Mouse (Mus musculus) pancreas, adult 10 weeks (tissue): ENCODE data around the gene Tbxas1. TPM values are rescaled to one million over a fixed set of nuclear protein-coding genes. Genes with fewer than 3 reads are reported as not detected.

Experiments
- polyA plus RNA-seq: library from polyadenylated mRNA; stranded (reverse); fragments of 350-450 nt; fragmentation: Illumina TruSeq; extraction: RNeasy Lipid Tissue Mini Kit (QIAGEN cat#74804); gene quantifications from one replicate; pipeline ENCODE4 v1.2.3, GENCODE M21; 2015; ENCODE audit warnings: low read depth, low replicate concordance; ENCODE audit not compliant: insufficient read depth

Tbxas1 gene
- 2.6 TPM for polyA plus RNA-seq

DNA sequence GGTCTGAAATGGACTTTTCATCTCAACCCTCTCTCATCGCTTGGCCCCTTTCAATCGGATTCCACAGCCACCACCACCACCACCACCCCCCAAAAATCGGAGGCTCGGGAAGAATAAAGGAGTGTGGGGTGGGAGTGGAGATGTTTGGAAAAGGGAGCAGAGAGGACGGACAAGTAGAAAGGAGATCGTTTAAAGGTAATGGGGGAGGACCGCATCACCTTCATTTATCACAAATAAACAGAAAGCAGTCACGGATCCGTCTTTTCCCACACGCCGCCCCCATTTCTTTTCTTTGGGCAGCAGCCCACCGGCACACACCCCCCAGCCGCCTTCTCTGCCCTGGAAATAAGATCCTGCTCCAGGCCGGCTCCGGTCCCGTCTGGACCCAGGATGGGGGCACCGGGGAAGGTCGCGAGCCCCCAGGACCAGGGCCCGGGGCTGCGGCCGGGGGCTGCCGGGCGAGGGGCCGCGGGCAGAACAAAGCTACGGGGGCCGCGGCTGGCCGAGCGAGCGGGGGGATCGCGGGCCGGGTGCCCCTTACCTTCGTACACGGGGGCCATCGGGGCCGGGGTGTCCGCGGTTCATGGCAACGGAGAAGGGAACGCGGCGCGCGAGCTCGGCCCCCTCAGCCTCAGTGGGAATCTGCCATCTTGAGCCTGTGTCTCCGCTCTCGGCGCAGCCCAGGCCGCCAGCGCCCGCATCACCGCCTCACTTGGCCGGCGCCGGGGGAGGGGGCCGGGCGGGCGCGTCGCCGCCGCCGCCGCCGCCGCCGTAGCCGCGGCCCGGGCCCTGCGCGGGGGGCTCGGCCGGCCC, at the start of gene Tbxas1:
TSS of gene Tbxas1 (plus strand) at position 147 of the 813 bp plus-strand sequence.

DNA sequence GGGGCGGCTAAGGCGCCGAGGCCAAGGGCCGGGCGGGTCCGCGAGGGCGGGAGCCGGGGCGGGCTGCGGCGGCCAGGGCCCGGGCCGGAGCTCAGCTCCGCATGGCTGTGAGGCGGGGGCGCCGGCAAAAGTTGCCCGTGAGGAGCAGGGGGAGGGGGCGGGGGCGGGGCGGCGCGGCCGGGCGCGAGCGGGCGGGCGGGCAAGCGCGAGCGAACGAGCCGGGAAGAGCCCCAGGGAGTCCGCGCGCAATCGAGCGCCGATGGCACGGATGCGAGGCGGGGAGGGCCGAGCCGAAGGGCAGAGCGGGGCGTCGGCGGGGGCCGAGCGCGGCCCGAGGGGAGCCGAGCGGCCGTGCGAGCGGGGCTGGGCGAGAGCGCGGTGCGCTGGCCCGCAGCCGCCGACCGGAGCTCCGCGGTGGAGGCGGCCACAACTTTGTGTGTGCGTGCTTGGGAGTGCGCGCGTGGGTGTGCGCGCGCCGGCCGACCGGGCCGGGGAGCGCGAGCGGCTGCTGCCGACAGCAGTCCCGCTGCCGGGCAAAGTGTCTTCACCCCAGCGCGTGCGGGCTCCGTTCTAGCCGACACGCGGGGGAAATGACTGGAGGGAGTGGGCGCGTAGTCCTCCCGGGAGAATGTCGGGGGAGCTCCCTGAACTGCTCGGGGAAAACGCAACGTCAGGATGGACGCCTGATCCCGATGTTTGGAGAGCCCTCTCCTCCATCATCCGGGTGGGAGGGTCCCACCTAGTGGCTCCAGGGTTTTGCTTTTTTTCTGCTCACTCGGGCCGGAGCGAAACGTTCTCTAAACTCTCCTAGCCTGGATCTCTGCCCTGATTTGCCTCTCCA, 1.1 kb downstream of the Tbxas1 start, which contains the start of gene Hipk2:
TSS of gene Hipk2 (minus strand) at position 95 of the 841 bp plus-strand sequence.

DNA sequence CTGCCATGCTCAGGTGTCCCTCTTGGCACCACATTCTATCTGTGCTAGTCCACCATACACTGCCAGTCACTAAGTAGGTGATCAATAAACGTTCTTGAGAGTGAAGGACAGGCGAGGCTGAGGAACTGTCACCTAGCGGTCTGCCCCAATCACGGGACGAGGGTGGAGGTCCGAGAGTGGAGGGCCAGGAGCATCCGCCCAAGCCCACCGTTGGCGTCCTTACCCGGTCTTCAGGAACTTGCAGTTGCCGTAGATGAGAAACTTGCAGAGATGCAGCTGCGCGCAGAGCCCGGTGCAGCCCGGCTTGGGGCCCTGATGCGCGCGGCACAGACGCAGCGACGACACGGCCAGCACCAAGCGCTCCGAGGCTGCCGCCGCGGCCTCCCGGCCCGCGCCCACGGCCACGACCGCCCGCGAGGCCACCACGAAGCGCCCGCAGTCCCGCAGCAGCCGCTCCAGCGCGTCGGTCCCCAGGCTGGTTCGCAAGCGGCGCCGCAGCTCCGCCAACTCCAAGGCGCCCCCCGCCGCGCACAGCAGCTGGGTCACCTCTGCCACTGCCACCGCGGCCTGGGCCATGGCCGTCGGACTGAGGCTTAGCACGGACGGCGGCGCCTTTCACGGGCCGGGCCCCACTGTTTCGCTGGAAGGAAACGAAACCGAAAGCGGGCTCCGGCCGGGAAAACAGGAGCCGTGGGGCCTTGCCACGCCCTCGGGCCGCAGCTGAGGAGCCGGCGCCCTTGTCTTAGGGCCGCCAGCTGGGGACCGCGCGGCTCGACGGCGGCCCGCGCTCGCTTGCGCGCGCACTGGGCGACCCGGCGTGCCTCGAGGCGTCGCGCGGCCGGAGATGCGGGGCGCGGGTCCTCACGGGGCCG, 242.6 kb downstream of the Tbxas1 start, which contains the start of gene Parp12:
TSS of gene Parp12 (minus strand) at position 766 of the 872 bp plus-strand sequence.

Other genes with a start within 250 kb of the Tbxas1 start
- gene Klrg2, start 238.2 kb upstream of the Tbxas1 start, polyA plus RNA-seq = 0.28 TPM
- not detected for gene Clec2l, start 212.3 kb upstream of the Tbxas1 start, polyA plus RNA-seq
- 3.7 TPM for gene Hipk2, start 761 bp downstream of the Tbxas1 start, polyA plus RNA-seq
- 8.1 TPM for gene Parp12, start 242.9 kb downstream of the Tbxas1 start, polyA plus RNA-seq